Mouse (Mus musculus) G1E-ER4 (cell line): ENCODE measurements around the gene Ifitm6. TPM values are rescaled to one million over a fixed set of nuclear protein-coding genes. Genes with fewer than 3 reads are reported as not detected.

Source experiments
- GATA1 ChIP-seq: IDR thresholded peaks from one replicate; pipeline ENCODE4 v1.8.0; 2012; ENCODE audit warnings: low read length, inconsistent platforms
- polyA plus RNA-seq: library from polyadenylated mRNA; stranded (reverse); fragments of >175 nt; gene quantifications from 2 replicates; pipeline ENCODE4 v1.2.3, GENCODE M21; 2012

The Ifitm6 gene
- polyA plus RNA-seq, 1 experiment = not detected

GRCm38 (mm10) chr7:140970931-140971330 lies 46.8 kb downstream of the Ifitm6 start:
- TF ChIP-seq GATA1 = no peak

- TF ChIP-seq GATA1 = no peak
Observed at GRCm38 (mm10) chr7:140967862-140968591, 49.7 kb downstream of the Ifitm6 start.

- no peak for TF ChIP-seq GATA1
Observed at GRCm38 (mm10) chr7:140966921-140967320, 50.8 kb downstream of the Ifitm6 start, which contains the start of gene Ifitm1. Gene Ifitm1 (plus strand): TSS chr7:140967221.

Other genes with a start within 250 kb of the Ifitm6 start
- gene Syce1, start 230.1 kb downstream of the Ifitm6 start, polyA plus RNA-seq = not detected in 2 replicates
- gene Zfp941, start 195.7 kb downstream of the Ifitm6 start, polyA plus RNA-seq = not detected in 2 replicates
- gene Urah, start 182.9 kb downstream of the Ifitm6 start, polyA plus RNA-seq = not detected in 2 replicates
- gene Scgb1c1, start 172.4 kb downstream of the Ifitm6 start, polyA plus RNA-seq = not detected in 2 replicates
- gene Odf3, start 170.1 kb downstream of the Ifitm6 start, polyA plus RNA-seq = 0.06 TPM in 1 of 2 replicates, not detected in the other
- 0.18 and 0.99 TPM in 2 replicates for gene Gm45785, start 161.6 kb downstream of the Ifitm6 start, polyA plus RNA-seq
- gene Ric8a, start 161.0 kb downstream of the Ifitm6 start, polyA plus RNA-seq = 39.1 and 49.2 TPM in 2 replicates
- 3.2 and 3.9 TPM in 2 replicates for gene Bet1l, start 160.3 kb downstream of the Ifitm6 start, polyA plus RNA-seq
- gene Psmd13, start 136.0 kb downstream of the Ifitm6 start, polyA plus RNA-seq = 50.0 and 92.4 TPM in 2 replicates
- 25.4 and 38.9 TPM in 2 replicates for gene Sirt3, start 135.6 kb downstream of the Ifitm6 start, polyA plus RNA-seq
- gene Cox8b, start 117.5 kb downstream of the Ifitm6 start, polyA plus RNA-seq = not detected in 2 replicates
- gene Nlrp6, start 97.0 kb downstream of the Ifitm6 start, polyA plus RNA-seq = not detected in 2 replicates
- 6.3 and 7.2 TPM in 2 replicates for gene Pgghg, start 76.5 kb downstream of the Ifitm6 start, polyA plus RNA-seq
- gene Ifitm5, start 67.6 kb downstream of the Ifitm6 start, polyA plus RNA-seq = 0.43 and 0.61 TPM in 2 replicates
- not detected in 2 replicates for gene Gm45717, start 62.0 kb downstream of the Ifitm6 start, polyA plus RNA-seq
- gene Ifitm2, start 61.9 kb downstream of the Ifitm6 start, polyA plus RNA-seq = 234 and 285 TPM in 2 replicates
- 0.08 and 0.26 TPM in 2 replicates for gene Ifitm1, start 50.7 kb downstream of the Ifitm6 start, polyA plus RNA-seq
- gene Ifitm3, start 7.2 kb downstream of the Ifitm6 start, polyA plus RNA-seq = not detected in 2 replicates
- gene Gm17387, start 11.2 kb upstream of the Ifitm6 start, polyA plus RNA-seq = not detected in 2 replicates
- not detected in 2 replicates for gene B4galnt4, start 43.2 kb upstream of the Ifitm6 start, polyA plus RNA-seq
- gene Pkp3, start 60.3 kb upstream of the Ifitm6 start, polyA plus RNA-seq = 0.05 TPM in 1 of 2 replicates, not detected in the other
- gene Sigirr, start 82.6 kb upstream of the Ifitm6 start, polyA plus RNA-seq = 7.2 and 9.5 TPM in 2 replicates
- not detected in 2 replicates for gene Ano9, start 99.9 kb upstream of the Ifitm6 start, polyA plus RNA-seq
- gene Ptdss2, start 104.5 kb upstream of the Ifitm6 start, polyA plus RNA-seq = 49.9 and 62.6 TPM in 2 replicates
- 1.5 and 14.6 TPM in 2 replicates for gene Rnh1, start 154.9 kb upstream of the Ifitm6 start, polyA plus RNA-seq
- 46.6 and 52.7 TPM in 2 replicates for gene Hras, start 176.1 kb upstream of the Ifitm6 start, polyA plus RNA-seq
- 2.4 and 3.1 TPM in 2 replicates for gene Lrrc56, start 176.2 kb upstream of the Ifitm6 start, polyA plus RNA-seq
- 0.08 and 0.10 TPM in 2 replicates for gene Lmntd2, start 196.2 kb upstream of the Ifitm6 start, polyA plus RNA-seq
- 12.7 and 20.3 TPM in 2 replicates for gene Rassf7, start 197.9 kb upstream of the Ifitm6 start, polyA plus RNA-seq
- gene Phrf1, start 210.9 kb upstream of the Ifitm6 start, polyA plus RNA-seq = 132 and 133 TPM in 2 replicates
- gene Irf7, start 248.6 kb upstream of the Ifitm6 start, polyA plus RNA-seq = 24.4 and 30.7 TPM in 2 replicates